Mouse (Mus musculus) c-Kit-positive CD71-negative TER-119-negative erythroid progenitor cells, embryonic 14.5 days (primary cell): Measurements from ENCODE around the gene Fcho1.
A peak's percentile ranks its signal among the peaks of the same experiment; 100 is the strongest.

Experiments
- DNase-seq: peaks from one replicate; pipeline ENCODE4 v3.0.0-alpha.2; 2013; ENCODE audit warnings: low read depth

The Fcho1 gene

DNA sequence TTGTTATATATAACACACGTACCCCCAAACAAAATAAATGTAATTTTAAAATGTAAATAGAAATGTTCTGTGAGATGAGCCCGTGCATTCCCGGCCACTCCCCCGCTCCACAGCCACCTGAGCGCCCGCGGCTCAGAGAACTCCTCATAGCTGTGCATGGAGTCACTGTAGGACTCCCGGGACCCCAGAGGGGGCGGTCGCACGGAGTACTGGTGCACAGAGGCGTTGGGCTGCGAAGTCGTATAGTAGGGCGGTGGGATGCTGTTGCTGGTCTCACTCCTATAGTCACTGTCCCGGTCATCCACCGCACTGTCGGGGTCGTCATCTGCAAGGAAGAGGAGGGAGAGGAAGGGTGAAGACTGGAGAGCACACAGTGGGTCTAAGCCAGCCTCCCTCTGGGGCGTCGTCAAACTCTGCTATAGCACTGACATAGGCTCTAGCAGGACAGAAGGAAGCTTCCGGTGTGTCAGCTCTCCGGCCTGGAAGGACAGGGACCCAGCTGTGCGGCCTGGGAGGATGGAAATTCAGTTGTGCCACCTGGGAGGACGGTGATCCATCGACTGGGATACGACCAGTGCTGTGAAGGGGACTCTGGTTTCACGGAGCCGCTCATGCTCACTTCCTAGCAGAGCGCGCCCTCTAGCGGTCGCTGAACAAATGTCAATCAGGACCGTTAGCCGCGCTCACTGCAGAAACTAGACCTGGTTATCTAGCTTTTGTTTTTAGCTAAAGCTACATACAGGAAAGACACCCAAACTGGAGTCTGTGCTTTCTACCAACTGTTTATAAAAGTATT, 65.0 kb downstream of the Fcho1 start:
- DNase-seq, result peak; percentile 84

DNA sequence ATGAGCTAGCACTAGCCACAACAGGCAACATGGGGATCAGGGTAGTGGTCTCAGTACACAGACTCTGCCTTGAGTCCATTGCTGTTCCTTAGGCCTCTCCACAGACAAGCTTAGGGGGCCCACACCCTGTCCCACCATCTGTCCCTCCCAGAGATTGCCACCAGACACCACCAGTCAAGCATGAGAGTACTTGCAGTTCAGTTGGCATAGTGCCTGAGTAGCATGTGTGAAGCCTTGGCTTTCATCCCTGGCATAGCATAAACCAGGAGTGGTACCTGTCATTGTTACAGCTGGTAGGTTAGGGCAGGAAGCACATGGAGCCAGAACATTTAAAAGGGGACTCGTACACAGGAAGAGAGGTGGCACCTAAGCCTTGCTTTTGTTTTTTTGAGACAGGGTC, 65.8 kb downstream of the Fcho1 start:
- DNase-seq, result no peak

DNA sequence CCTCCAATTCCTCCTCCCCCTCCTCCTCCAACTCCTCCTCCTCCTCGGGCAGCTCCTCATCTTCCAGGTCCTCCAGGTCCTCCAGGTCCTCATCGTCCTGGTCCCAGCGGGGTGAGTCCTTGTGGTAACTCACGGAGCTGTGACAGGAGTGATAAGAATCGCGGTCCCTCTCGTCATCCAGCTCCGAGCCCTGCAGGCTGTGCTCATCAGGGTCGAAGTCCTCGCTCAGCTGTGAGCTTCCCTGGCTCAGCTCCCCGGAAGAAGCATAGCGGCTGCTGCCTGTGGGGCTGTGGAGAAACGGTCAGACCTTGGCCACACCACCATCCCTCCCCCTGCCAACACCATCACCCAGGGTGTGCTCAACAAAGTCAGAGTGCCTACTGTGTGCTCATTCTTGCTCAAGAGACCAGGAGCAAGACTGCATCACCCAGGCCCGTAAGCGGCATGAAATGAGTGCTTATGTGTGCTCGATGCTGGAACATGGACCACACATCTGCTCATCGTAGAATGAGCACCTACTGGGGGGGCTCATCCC, 66.9 kb downstream of the Fcho1 start:
- DNase-seq, result no peak
